In genomic region chr11:3161370-3161769, GRCm38 (mm10) we compare ENCODE assay signal across 8 mouse cellular contexts. TPM values are rescaled to one million over a fixed set of nuclear protein-coding genes. Genes with fewer than 3 reads are reported as not detected.
DNase-seq lines count a peak whose midpoint lies in the region; TF ChIP-seq lines count a peak whose summit lies in the region.
"Not testable (repeated sequence)": the region's sequence is repeated elsewhere in the genome, so short reads cannot be mapped to it uniquely, and the experiment has no call there.

No protein-coding gene starts in this region.

- DNase-seq in A20 (ENCODE audit: low read depth, low spot score): peak; percentile 29
- peak; percentile 74 to 84 for DNase-seq in adrenal gland, postnatal 4 days (ENCODE audit: low spot score in 2 of 2)
- DNase-seq in gastrocnemius, adult 8-10 months (ENCODE audit: low spot score in 2 of 2): peak; percentile 64 to 74
- peak; percentile 69 for DNase-seq in heart, postnatal 25 days (ENCODE audit: low spot score)
- peak; percentile 42 to 71 for DNase-seq in layer of hippocampus, adult 2 months (ENCODE audit: low spot score in 2 of 2)
- peak; percentile 76 for DNase-seq in lung, postnatal 10 days
- peak; percentile 60 to 62 for DNase-seq in right cerebral cortex, postnatal 10 days (ENCODE audit: low spot score in 2 of 2)
- peak; percentile 80 to 82 for DNase-seq in urinary bladder, adult 18-20 months (ENCODE audit: low spot score in 2 of 2)

- intact Hi-C loops in heart, postnatal 25 days (cut with DNase I): not testable (repeated sequence)

- H3K4me3 ChIP-seq in layer of hippocampus, adult 2 months: not testable (repeated sequence)

- H3K27ac ChIP-seq in layer of hippocampus, adult 2 months: not testable (repeated sequence)

- TF ChIP-seq CTCF in layer of hippocampus, adult 2 months (conservative IDR thresholded peaks at IDR 0.05): not testable (repeated sequence)

RNA-seq across cellular contexts. Expression of gene Sfi1, which starts 31.9 kb away (rescaled TPM):
- total RNA-seq in adrenal gland, postnatal 4 days (2021): 100 to 1,000 TPM in 1 of 2 experiments, 10 to 100 TPM in 1; 95.0 to 117 TPM
- total RNA-seq in gastrocnemius, adult 8-10 months (2022): 10 to 100 TPM in 2 of 4 experiments, 1 to 10 TPM in 2; 7.8 to 12.1 (median 9.6) TPM
- total RNA-seq in heart, postnatal 25 days (2021): 10 to 100 TPM; 19.1 to 21.7 TPM
- total RNA-seq in layer of hippocampus, adult 2 months (2021): 10 to 100 TPM; 74.8 to 78.6 TPM

RNA-seq across cellular contexts. Expression of gene Eif4enif1, which starts 40.8 kb away (rescaled TPM):
- total RNA-seq in adrenal gland, postnatal 4 days (2021): 10 to 100 TPM; 83.8 to 86.9 TPM
- total RNA-seq in gastrocnemius, adult 8-10 months (2022): 10 to 100 TPM; 27.6 to 39.3 (median 31.4) TPM
- 10 to 100 TPM; 42.1 to 45.1 TPM for total RNA-seq in heart, postnatal 25 days (2021)
- total RNA-seq in layer of hippocampus, adult 2 months (2021): 10 to 100 TPM; 67.7 to 80.6 TPM

Comparison
In these comparisons a context has a peak if more than half of its experiments do, and no peak if none do; other contexts are left out.
1. DNase-seq: peak in every context shown above with its lines; median percentile 81 in urinary bladder, adult 18-20 months; 79 in adrenal gland, postnatal 4 days; 76 in lung, postnatal 10 days; 69 in gastrocnemius, adult 8-10 months; 69 in heart, postnatal 25 days; 61 in right cerebral cortex, postnatal 10 days; 56 in layer of hippocampus, adult 2 months; 29 in A20.